Mouse (Mus musculus): Measurements from ENCODE around the gene Zfp54.
"Not testable (repeated sequence)": the region's sequence is repeated elsewhere in the genome, so short reads cannot be mapped to it uniquely, and the experiment has no call there.

- not testable (repeated sequence) for TF ChIP-seq GATA1 (IDR thresholded peaks at IDR 0.05; ENCODE audit: borderline replicate concordance, low read length); FLI1 (IDR thresholded peaks at IDR 0.05; ENCODE audit: low read length)
Observed at GRCm38 (mm10) chr17:21476351-21476750, 53.3 kb downstream of the Zfp54 start.

All from megakaryocyte, embryonic 14.5 days (primary cell).